Mouse (Mus musculus) C2C12 (cell line): ENCODE data around the gene Zfp341.

ENCODE experiments used
- CTCF ChIP-seq: IDR thresholded peaks from one replicate; pipeline ENCODE4 v1.5.1; 2011; ENCODE audit not compliant: control insufficient read depth, insufficient read depth, insufficient read length
- MAX ChIP-seq: IDR thresholded peaks from one replicate; pipeline ENCODE4 v1.6.1; 2011; ENCODE audit warnings: mild to moderate bottlenecking, control low read depth

DNA sequence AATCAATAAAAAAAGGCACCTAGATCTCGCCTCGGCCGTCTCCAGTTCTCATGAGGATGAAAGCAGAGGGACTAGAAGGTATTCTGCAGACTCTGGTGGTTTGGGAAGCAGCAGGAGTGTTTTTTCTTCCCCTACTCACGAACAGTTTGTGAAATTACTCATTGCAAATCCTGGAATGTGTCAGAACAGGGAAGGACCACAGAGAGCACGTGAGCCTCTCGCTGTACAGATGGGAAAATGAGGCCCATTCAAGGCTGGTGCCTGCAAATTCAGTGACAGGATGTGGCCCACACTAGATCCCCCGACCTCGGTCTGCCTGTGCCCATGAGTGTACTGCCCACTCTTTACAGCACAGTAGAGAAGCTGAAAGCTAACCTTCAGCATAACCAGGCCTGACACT lies 41.1 kb upstream of the Zfp341 start:
- no peak for TF ChIP-seq CTCF
- TF ChIP-seq MAX = no peak
